Mouse (Mus musculus): ENCODE data around the gene Tmem82. TPM values are rescaled to one million over a fixed set of nuclear protein-coding genes. Genes with fewer than 3 reads are reported as not detected.
"Not testable (repeated sequence)": the region's sequence is repeated elsewhere in the genome, so short reads cannot be mapped to it uniquely, and the experiment has no call there.

The Tmem82 gene
- total RNA-seq, 2 experiments from 2014 or later: 3.1 to 3.2 TPM

DNA sequence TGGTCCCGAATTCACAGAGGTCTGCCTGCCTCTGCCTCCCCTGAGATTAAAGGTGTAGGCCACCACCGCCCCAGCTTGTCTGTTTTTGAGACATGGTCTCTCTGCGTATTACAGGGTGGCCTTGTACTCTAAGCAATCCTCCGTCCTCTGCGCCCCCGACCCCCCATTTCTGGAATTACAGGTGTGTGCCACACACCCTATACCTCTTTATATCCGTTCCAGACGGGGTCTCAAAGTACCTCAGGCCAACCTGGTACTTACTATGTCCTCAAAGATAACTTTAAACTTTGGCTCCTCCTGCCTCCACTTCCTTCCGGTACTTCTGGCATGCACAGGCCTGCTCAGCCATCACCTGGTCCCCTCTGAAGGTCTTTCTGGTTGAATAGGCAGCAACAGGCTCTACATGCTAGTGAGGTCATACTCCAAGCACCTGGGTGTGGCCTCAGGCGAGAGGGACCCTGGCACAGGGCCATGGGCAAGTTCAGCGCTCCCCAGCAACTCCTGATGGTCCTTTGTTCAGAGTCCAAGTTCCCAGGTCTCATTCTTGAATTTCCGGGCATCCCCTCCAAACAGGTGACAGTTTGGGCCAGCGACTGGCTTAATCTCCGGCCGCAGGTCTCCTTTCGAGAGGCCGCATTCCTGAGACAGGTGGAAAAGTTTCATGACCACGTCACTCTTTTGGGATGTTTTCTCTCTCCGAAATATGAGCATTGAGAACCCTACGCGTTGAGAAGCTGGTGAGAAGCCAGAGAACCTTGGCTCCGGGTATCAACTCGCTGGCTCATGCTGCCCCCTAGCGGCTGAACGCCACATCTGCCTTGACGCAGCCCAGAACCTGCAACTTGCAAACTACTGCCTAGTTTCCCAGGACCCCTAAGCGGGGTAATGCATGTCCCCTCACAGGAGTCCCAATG is 43.4 kb downstream of the Tmem82 start:
- peak; percentile 94 for DNase-seq

DNA sequence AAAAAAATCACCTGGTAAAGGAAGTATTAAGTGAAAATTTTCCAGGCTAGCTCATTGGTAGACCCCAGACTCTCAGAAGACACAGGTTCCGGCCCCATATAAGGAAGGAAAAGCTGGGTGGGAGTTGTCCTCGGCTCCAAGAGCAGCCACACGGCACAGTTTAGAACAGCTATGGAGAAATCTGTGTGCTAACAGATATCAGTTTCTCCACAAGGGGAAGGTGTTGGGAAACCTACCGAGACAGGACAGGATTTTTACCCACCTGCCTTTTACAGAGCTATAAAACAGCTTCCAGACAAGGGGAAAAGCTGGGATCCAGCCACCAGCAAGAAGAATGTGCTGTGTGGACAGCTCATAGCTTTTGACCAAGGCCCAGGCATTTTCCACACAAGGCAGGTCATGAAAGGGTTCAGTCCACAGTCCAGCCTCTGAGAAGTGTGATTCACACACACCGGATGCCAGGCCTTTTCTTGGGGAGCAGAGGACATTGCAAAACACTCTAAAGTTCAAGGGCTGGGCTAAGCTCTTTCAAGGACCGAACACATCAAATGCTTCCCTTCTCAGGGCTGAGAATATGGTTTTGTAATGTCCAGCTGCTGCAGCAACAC is 45.0 kb downstream of the Tmem82 start:
- DNase-seq: no peak

DNA sequence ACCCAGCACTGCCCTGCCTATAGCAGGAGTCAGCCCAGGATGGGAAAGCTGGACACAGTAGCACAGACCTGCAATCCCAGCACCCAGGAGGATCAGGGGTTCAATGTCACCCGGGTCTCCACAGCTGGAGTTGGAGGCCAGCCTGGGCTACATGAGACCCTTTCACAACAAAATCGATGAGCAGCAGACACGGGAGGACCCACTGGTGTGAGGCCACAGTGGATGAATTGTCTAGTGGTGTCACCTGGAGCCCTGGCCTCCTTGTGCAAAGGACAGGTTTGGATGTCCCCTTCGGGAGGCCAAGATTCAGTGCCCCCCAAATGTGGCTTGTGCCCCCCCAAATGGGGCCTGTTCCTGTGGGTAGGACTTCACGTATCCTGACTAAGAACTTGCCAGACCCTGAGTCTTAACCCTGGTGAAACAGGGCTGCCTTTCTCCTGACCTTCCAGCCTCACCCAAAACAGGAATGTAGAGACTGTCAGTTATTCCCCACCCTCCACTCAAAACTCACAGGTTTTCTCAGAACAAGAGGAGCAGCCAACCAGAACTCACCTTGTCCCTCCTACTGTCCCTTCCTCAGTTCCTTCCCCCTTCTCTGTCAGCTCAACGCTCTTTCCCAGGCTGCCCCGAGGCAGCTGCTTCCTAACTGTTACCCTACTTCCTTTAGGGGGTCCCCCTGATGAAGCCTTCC is 45.6 kb downstream of the Tmem82 start:
- DNase-seq: no peak

DNA sequence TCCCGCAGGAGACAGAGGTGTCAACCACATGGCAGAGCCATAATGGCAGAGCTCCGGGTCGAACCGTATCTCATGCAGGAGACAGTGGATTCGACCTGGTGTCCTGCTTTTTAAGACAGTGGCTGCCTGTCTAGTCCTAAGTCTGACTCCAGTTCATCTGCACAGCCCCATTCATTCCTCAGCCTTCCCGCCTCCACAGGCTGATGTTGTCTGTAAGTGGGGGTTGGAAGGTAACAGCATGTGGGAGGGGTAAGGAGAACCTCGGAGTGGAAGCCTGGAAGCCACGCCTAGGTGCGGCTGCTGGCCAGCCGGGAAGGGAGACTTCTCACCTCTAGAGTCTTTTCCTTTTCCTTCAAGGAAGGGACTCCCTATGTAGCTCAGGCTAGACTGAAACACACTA is 46.5 kb downstream of the Tmem82 start:
- no peak for DNase-seq

DNA sequence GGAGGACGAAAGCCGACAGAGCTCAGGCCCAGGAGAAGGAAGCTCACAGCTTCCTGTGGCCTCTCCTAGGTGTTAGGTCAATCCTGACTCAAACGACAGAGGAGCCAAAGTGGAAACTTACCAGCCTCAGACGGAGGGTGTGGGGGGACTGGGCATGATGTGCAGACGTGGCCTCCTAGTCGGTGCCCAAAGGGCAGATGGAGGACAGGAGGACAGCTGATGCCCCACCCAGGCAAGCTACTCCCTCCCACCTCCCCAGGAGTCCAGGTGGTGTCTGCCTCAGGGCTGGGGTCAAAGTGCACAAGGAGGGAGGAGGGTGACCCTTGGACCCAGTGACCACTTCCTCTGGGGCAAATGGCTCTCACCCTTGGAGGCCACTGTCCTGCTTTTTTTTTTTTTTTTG is 47.1 kb downstream of the Tmem82 start:
- DNase-seq: no peak

DNA sequence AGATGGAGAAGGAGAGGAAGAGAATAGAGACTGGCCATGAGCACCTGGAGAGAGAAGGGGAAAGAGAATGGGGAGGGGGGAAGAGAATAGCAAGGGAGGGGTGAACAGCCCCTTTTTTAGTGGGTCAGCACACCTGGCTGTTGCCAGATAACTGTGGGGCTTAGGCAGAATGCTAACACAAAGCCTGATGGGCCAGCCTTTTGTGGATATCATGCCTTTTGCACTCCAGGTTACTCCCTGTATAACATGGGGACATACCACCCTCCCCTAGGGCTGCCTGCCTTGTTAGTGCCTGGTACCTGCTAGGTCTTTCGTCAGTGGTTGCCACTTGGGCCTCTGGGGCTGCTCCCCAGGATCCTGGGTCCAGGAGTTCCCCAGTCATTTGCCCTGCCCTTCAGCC is 47.6 kb downstream of the Tmem82 start:
- DNase-seq: no peak

DNA sequence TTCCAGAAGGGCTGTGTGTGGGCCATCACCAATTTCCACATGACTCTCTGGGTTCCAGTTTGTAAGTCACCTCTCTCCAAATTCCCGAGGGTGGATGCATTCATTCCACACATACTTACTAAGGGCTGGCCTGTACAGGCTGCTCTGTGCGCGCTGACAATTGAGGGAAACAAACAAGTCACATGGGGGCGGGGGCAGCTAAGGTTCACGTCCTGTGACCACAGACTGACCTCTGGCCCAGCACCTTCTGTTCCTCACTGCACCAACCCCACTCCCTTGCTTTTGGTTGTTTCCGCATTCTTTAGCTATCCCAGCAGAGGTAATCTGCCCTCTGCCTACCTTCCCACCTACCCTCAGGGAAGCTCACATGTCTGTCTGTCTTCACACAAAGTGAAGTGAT is 48.4 kb downstream of the Tmem82 start:
- DNase-seq: peak; percentile 53

DNA sequence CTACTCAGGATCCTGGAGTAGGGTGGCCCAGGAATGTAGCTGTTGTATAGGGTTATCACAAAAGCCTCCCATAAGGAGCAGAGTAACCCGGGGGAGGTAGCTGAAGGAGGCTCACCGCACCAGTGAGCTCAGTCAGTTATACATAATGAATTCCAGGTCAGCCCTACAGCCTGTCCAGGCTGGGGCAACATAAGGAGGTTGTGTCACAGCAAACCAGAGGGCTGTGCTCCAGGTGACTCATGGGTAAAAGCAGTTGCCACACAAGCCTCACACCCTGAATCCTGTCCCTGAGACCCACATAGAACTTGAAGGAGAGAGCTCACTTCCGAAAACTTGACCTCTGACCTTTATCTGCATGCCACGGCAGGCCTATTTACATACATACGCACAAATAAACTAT is 49.5 kb downstream of the Tmem82 start:
- no peak for DNase-seq

DNA sequence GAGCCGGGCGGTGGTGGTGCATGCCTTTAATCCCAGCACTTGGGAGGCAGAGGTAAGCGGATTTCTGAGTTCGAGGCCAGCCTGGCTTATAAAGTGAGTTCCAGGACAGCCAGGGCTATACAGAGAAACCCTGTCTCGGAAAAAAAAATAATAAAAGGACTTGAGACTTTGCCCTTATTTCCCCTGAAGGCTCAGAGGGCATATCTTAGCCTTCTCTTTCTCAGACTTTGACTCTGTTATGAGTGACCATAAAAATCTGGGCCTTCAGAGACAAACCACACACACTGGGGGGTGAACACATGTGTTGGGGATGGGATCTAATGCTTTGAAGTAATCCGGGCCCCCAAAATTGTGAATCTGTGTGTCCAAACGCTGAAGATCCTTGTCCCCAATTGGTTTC is 51.3 kb downstream of the Tmem82 start:
- DNase-seq: not testable (repeated sequence)

DNA sequence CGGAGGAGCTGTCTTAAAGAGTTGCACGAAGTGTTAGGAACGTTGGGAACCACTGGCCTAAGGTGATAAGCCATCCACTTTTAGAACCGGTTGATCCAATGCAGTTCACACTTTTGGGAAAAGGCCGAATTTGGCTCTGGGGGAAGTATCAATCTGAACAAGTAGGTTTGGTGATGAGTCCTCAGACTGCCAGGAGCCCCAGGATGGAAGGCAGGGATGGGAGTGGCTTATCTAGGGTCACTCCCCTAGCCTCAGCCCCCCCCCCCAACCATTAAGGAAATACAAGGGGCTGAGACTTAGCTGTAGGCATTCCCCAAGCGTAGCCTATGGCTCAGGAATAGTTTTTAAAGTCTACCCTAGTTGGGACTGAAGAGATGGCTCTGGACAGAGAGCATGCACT is 52.2 kb downstream of the Tmem82 start:
- DNase-seq: no peak

DNA sequence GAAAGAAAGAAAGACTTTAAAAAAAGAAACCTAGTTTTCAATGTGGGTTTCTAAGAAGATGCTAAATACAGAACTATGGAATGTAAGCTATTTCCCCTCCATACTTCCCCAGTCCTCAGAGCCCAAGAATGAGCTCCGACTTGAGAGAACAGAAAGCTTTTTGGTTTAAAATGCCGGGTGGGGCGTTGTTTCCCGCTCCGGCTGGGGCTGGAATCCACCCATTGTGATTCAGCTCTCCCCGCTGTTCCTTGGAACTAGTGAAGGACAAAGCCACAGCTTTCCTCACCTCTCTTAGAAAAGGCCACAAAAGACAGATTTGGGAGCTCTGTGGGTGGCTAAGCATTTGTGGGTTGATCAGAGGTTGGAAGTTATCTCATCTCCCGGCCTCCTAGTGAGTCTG is 53.1 kb downstream of the Tmem82 start:
- DNase-seq: no peak

DNA sequence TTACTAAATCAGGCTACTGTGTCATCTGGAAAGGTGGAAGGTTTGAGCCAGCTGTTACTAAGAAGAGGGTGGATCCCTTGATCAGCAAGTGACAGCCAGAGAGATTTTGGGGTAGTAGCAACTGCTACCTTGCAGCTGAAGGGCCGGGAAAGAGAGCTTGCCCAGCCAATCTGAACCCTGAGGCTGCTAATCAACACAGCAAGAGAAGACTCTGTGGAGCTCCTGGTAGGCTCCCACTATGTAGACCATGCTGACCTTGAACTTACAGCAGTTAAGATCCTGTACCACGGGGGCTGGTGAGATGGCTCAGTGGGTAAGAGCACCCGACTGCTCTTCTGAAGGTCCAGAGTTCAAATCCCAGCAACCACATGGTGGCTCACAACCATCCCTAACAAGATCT is 53.8 kb downstream of the Tmem82 start:
- no peak for DNase-seq

DNA sequence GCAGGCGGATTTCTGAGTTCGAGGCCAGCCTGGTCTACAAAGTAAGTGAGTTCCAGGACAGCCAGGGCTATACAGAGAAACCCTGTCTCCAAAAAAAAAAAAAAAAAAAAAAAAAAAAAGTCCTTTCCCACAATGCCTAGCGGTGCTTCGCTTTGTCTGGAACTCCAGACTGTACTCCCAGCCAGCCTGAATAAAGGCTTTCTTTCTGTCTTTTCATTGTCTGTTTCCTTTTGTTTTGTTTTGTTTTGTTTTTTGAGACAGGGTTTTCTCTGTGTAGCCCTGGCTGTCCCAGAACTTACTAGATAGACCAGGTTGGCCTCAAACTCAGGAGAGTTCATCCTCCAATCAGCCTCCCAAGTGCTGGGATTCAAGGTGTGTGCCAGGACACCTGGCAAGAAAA is 54.2 kb downstream of the Tmem82 start:
- no peak for DNase-seq

Other genes starting within 250 kb of the Tmem82 start
- gene Clcnka, start 219.9 kb downstream of the Tmem82 start, total RNA-seq (2021): not detected
- gene Clcnkb, start 202.6 kb downstream of the Tmem82 start, total RNA-seq (2021): 1 to 10 TPM in 1 of 2 experiments, under 1 TPM in 1; 0.61 to 1.3 TPM
- gene Hspb7, start 197.9 kb downstream of the Tmem82 start, total RNA-seq (2021): 100 to 1,000 TPM; 865 to 923 TPM
- not detected for gene Srarp, start 182.5 kb downstream of the Tmem82 start, total RNA-seq (2021)
- 10 to 100 TPM; 19.2 to 21.7 TPM for gene Zbtb17, start 174.0 kb downstream of the Tmem82 start, total RNA-seq (2021)
- 10 to 100 TPM; 33.7 to 34.9 TPM for gene Spen, start 80.0 kb downstream of the Tmem82 start, total RNA-seq (2021)
- gene Fblim1, start 12.5 kb downstream of the Tmem82 start, total RNA-seq (2021): 100 to 1,000 TPM; 122 to 145 TPM
- 10 to 100 TPM; 32.5 to 33.6 TPM for gene Slc25a34, start 5.2 kb upstream of the Tmem82 start, total RNA-seq (2021)
- gene Plekhm2, start 46.3 kb upstream of the Tmem82 start, total RNA-seq (2021): 10 to 100 TPM; 57.5 to 64.5 TPM
- gene Rsc1a1, start 67.0 kb upstream of the Tmem82 start, total RNA-seq (2021): 1 to 10 TPM; 1.6 to 4.0 TPM
- gene Ddi2, start 104.8 kb upstream of the Tmem82 start, total RNA-seq (2021): 10 to 100 TPM; 34.9 to 36.8 TPM
- gene Agmat, start 128.0 kb upstream of the Tmem82 start, total RNA-seq (2021): under 1 TPM; 0.43 to 0.57 TPM
- gene Dnajc16, start 172.3 kb upstream of the Tmem82 start, total RNA-seq (2021): 10 to 100 TPM; 16.6 to 16.8 TPM
- 10 to 100 TPM; 13.5 to 13.8 TPM for gene Casp9, start 175.0 kb upstream of the Tmem82 start, total RNA-seq (2021)
- gene Cela2a, start 207.5 kb upstream of the Tmem82 start, total RNA-seq (2021): not detected
- gene Ctrc, start 227.7 kb upstream of the Tmem82 start, total RNA-seq (2021): not detected

Data from heart, postnatal 4 days (tissue).